Mouse (Mus musculus) hindbrain, embryonic 14.5 days (tissue): ENCODE results near the gene Sbno1. TPM values are rescaled to one million over a fixed set of nuclear protein-coding genes. Genes with fewer than 3 reads are reported as not detected.
"Not testable (repeated sequence)": the region's sequence is repeated elsewhere in the genome, so short reads cannot be mapped to it uniquely, and the experiment has no call there.

Source experiments
- ATAC-seq: fragments of 200-750 bp; cut with Nextera tagmentation; 2 replicates; pipeline ENCODE4 v1.8.0; 2017; ENCODE audit warnings: moderate number of reproducible peaks, mild to moderate bottlenecking, moderate TSS enrichment, moderate library complexity; ENCODE audit not compliant: low FRiP score
- DNase-seq: peaks from one replicate; pipeline ENCODE4 v3.0.0-alpha.2; 2015; ENCODE audit warnings: low spot score
- H3K27ac ChIP-seq: fragments of 300-500 bp; sonication (generic); 2 replicates; pipeline ENCODE4 v1.5.1; 2014; ENCODE audit warnings: mild to moderate bottlenecking, moderate library complexity
- H3K27me3 ChIP-seq: fragments of 300-500 bp; sonication (generic); 2 replicates; pipeline ENCODE4 v1.6.1; 2014; ENCODE audit warnings: mild to moderate bottlenecking, low read length, mixed read lengths; ENCODE audit not compliant: control insufficient read depth, insufficient read depth
- H3K36me3 ChIP-seq: fragments of 300-500 bp; sonication (generic); replicated peaks from 2 replicates; pipeline ENCODE4 v1.6.1; 2014; ENCODE audit not compliant: control insufficient read depth, insufficient read depth
- H3K4me1 ChIP-seq: fragments of 300-500 bp; sonication (generic); replicated peaks from 2 replicates; pipeline ENCODE4 v1.6.1; 2014; ENCODE audit warnings: antibody characterized with exemption, low read length, mixed read lengths; ENCODE audit not compliant: control insufficient read depth, insufficient read depth
- H3K4me2 ChIP-seq: fragments of 300-500 bp; sonication (generic); replicated peaks from 2 replicates; pipeline ENCODE4 v1.6.1; 2014; ENCODE audit warnings: mild to moderate bottlenecking, moderate library complexity
- H3K4me3 ChIP-seq: fragments of 300-500 bp; sonication (generic); replicated peaks from 2 replicates; pipeline ENCODE4 v1.5.1; 2014; ENCODE audit warnings: mild to moderate bottlenecking, low read length
- H3K9ac ChIP-seq: fragments of 300-500 bp; sonication (generic); 2 replicates; pipeline ENCODE4 v1.6.1; 2014
- H3K9me3 ChIP-seq: fragments of 300-500 bp; sonication (generic); 2 replicates; pipeline ENCODE4 v1.6.1; 2016; ENCODE audit warnings: low read length; ENCODE audit not compliant: control insufficient read depth
- WGBS: fragments of 180-500 bp; shearing (Covaris S2); extraction: QIAGEN DNeasy Blood & Tissue Kit; methylation state at CpG from one replicate; pipeline ENCODE4 v1.1.7; 2014; 5-methylcytosine and 5-hydroxymethylcytosine counted together
- polyA plus RNA-seq: library from polyadenylated mRNA; unstranded; fragments of >200 nt; fragmentation: Nextera tagmentation; extraction: Ambion mirVana; gene quantifications from 2 replicates; pipeline ENCODE4 v1.2.1, GENCODE M21; 2014

Gene Sbno1
- polyA plus RNA-seq, 1 experiment from 2014 or later, result 87.6 TPM

DNA sequence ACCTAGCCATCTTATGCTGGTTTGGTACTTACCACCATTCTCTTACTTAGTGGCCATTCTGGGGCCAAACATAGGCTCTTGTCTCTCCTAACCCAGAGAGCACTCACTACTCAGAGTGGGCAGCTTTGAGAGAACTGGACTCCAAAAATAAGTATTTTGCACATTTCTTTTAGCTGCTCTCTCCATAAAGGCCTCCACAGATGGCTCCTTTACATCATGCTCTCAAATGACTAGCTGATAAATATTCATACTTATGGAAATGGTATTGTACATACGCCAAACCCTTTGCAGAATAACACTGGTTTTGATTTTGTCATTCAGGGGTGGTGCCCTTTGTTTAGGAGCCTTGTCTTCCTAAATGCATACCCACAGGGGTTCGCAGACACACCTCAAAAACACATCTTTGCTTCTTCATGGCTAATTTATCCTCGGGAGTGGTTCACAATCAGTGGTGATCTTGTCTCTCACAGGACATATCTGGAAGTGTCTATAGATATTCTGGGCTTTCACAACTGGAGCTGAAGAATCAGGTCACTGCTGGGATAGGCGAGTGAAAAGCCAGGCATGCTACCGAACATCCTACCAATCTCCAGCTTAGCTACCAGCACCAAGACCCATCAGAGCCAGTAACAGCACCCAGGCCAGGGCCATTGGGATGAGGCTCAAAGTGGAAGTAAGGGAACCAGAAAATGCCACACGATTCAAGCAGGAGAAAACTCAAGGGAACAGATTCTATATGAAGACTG lies 61.5 kb downstream of the Sbno1 start:
- DNase-seq, result no peak
- no peak overlapping the region for H3K4me2 ChIP-seq
- WGBS, result 72% methylated on average over 6 of the region's 6 CpGs

DNA sequence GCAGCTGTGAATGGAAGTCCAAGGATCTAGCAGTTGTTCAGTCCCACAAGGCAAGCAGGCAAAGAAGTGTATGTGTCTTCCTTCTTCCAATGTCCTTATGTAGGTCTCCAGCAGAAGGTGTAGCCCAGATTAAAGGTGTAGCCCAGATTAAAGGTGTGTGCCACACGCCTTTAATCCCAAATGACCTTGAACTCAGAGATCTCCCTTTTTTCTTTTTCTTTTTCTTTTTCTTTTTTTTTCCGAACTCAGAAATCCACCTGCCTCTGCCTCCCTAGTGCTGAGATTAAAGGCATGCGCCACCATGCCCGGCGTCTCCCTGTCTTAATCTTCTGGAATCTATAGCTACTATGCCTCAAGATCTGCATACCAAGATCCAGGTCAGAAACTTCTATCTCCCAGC lies 62.8 kb downstream of the Sbno1 start, which contains the start of gene Cdk2ap1:
TSS of gene Cdk2ap1 (minus strand) at position 101 of the 400 bp plus-strand sequence.
- not testable (repeated sequence) for H3K9ac ChIP-seq, H3K27me3 ChIP-seq, H3K36me3 ChIP-seq, H3K4me2 ChIP-seq, H3K9me3 ChIP-seq, DNase-seq, H3K27ac ChIP-seq, H3K4me1 ChIP-seq, H3K4me3 ChIP-seq, ATAC-seq
- 94% methylated on average over 5 of the region's 5 CpGs for WGBS

More for the DNA sequence above, 61.5 kb downstream of the Sbno1 start:
- no peak for ATAC-seq
- H3K9ac ChIP-seq, result no peak overlapping the region
- H3K9me3 ChIP-seq, result no peaks in the 10 kb centered on the region
- H3K4me3 ChIP-seq, result no peak overlapping the region
- no peaks in the 10 kb centered on the region for H3K4me1 ChIP-seq
- peaks cover 10% of the 10 kb centered on the region for H3K36me3 ChIP-seq
- no peaks in the 10 kb centered on the region for H3K27me3 ChIP-seq
- H3K27ac ChIP-seq, result no peak overlapping the region

DNA sequence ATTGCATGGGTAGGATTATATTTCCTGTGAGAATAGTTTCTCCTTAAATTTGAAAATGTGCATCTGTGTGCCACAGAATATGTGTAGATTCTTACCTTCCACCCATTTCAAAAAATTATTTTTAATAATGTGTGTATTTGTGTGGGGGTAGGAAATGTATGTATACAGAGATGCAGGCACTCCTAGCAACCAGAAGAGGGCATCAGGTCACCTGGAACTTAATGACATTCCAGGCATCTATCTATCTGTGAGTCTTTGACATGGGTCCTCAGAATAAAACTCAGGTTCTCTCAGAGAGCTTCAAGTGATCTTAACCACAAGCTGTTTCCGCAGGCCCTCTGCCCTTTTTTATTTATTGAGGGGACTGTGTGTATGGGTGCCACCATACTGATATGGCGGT lies 66.2 kb downstream of the Sbno1 start:
- 0 out of 2 replicates have a peak, but pooled peaks cover 6% of the 10 kb centered on the region for H3K4me1 ChIP-seq
- ATAC-seq (no peak), DNase-seq (no peak)
- 86% methylated on average over 2 of the region's 2 CpGs for WGBS
- H3K27ac ChIP-seq, result no peak overlapping the region
- no peaks in the 10 kb centered on the region for H3K9me3 ChIP-seq
- no peak overlapping the region for H3K9ac ChIP-seq
- H3K36me3 ChIP-seq, result no peaks in the 10 kb centered on the region; the same call in 1 of the 2 replicates
- no peaks in the 10 kb centered on the region for H3K27me3 ChIP-seq
- no peak overlapping the region for H3K4me3 ChIP-seq
- H3K4me2 ChIP-seq, result no peak overlapping the region

GRCm38 (mm10) chr5:124356695-124357094 lies 69.1 kb downstream of the Sbno1 start:
- Histone ChIP-seq H3K27me3 (no peaks in the 10 kb centered on the region), H3K9ac (no peak overlapping the region), H3K4me1 (peaks cover 10% of the 10 kb centered on the region; the same call in 1 of the 2 replicates), H3K27ac (no peak overlapping the region), H3K4me2 (no peak overlapping the region), H3K9me3 (no peaks in the 10 kb centered on the region), H3K4me3 (no peak overlapping the region), H3K36me3 (no peaks in the 10 kb centered on the region)
- WGBS, result 44% methylated on average over 3 of the region's 3 CpGs
- DNase-seq (no peak), ATAC-seq (no peak)

GRCm38 (mm10) chr5:124355425-124355959 lies 70.3 kb downstream of the Sbno1 start:
- Histone ChIP-seq H3K4me2 (peak overlapping the region; percentile 64), H3K4me3 (peak overlapping the region; percentile 89), H3K36me3 (no peaks in the 10 kb centered on the region), H3K4me1 (peaks cover 22% of the 10 kb centered on the region), H3K9ac (peak overlapping the region; percentile 97; the same call in 1 of the 2 replicates), H3K9me3 (no peaks in the 10 kb centered on the region), H3K27me3 (no peaks in the 10 kb centered on the region), H3K27ac (no peak overlapping the region)
- DNase-seq (no peak), ATAC-seq (no peak)
- 2% methylated on average over 12 of the region's 12 CpGs for WGBS

GRCm38 (mm10) chr5:124354574-124355424 lies 71.0 kb downstream of the Sbno1 start:
- no peaks in the 10 kb centered on the region for H3K27me3 ChIP-seq
- H3K36me3 ChIP-seq, result no peaks in the 10 kb centered on the region
- H3K4me1 ChIP-seq, result peaks cover 26% of the 10 kb centered on the region
- peak overlapping the region; percentile 93 for H3K27ac ChIP-seq
- ATAC-seq, result peak; percentile 19; the same call in 1 of the 2 replicates
- H3K9me3 ChIP-seq, result no peaks in the 10 kb centered on the region
- H3K9ac ChIP-seq, result peak overlapping the region; percentile 97
- H3K4me3 ChIP-seq, result peak overlapping the region; percentile 89
- peak; percentile 64 for DNase-seq
- H3K4me2 ChIP-seq, result peak overlapping the region; percentile 64
- WGBS, result 1% methylated on average over 29 of the region's 60 CpGs

DNA sequence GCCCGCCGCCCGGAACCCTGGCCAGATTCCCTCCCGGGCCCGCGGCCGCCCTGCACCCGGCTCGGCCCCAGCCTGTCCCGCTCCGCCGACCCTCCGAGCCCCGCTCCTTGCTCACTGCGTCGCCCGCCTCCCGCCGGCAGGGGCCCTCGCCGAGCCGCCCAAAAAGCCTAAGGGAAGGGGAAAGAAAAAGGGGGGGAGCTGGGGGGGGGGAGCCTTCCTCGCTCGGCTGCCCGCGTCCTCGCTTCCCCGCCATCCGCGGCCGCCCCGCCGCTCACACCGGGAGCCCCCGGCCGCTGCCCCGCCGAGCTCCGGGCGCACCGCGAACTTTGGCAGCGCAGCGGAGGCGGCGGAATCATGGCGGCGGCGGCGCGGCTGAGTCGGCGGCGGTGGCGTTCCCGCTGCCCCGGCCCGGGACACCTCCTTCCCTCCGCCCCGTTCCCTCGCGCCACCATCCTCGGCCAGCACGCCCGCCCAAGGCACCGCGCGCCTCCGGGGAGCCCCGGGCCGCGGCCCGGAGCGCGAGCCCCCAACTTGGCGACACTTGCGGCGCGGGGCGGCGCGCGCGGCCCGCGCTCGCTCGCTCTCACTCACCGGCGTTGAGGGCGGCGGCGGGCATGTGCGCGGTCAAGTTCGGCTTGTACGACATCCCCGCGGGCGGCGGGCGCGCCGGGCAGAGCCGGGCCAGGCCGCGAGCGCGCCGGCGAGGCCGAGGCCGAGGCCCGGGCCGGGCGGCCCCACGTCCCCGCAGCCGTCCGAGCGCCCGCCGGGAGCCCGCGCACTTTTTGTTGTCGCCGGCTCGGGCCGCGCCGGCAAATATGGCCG lies 71.9 kb downstream of the Sbno1 start:
- WGBS, result 1% methylated on average over 78 of the region's 132 CpGs

DNA sequence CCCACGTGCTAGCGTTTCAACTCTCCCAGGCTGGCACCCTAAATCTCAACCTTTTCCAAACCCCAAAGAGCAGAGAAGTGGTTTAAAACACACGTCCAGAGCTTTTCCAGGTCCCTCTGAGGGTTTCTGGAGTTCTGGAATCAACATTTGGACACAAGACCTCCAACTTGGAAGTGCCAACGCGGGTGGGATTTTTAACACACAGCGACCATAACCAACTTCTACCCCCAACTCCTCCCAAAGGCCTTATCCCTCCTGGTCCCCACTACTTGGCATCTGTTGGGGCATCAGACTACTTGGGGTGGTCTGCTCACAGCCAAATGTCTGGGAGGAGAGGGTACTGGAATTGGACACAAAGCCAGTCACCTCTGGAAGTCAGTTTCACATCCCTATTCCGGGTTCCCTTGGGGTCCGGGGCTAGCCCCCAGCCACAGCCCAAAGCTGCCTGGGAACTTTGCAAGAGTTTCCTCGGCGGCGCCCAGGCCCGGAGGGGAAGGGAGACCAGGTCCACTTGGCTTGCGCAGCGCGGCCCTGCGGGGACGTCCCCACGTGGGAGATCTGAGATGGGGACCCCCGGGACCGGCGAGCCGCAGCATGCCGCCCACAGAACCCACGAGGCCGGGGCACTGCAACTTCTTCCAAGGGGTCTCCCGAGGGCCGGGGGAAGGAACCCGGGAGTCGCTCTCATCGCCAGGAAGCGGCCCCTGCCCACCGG lies 72.6 kb downstream of the Sbno1 start:
- H3K4me1 ChIP-seq, result peaks cover 26% of the 10 kb centered on the region
- H3K9me3 ChIP-seq, result no peaks in the 10 kb centered on the region
- no peaks in the 10 kb centered on the region for H3K27me3 ChIP-seq
- peak overlapping the region; percentile 81 for H3K4me2 ChIP-seq
- DNase-seq, result peak; percentile 45
- no peak for ATAC-seq
- WGBS, result under 1% methylated on average over 31 of the region's 32 CpGs
- peak overlapping the region; percentile 89 for H3K4me3 ChIP-seq
- H3K9ac ChIP-seq, result peak overlapping the region; percentile 97
- H3K27ac ChIP-seq, result peak overlapping the region; percentile 93
- H3K36me3 ChIP-seq, result peaks cover 15% of the 10 kb centered on the region

More for the DNA sequence above, 71.9 kb downstream of the Sbno1 start:
- Histone ChIP-seq H3K4me3 (peak overlapping the region; percentile 89), H3K9ac (peak overlapping the region; percentile 97), H3K4me2 (peak overlapping the region; percentile 81), H3K36me3 (peaks cover 7% of the 10 kb centered on the region), H3K4me1 (peaks cover 26% of the 10 kb centered on the region), H3K27me3 (no peaks in the 10 kb centered on the region), H3K27ac (peak overlapping the region; percentile 93), H3K9me3 (no peaks in the 10 kb centered on the region)
- DNase-seq, result peak; percentile 53
- ATAC-seq, result 0 out of 2 replicates have a peak, but pooled peaks have one; percentile 0
